Mouse (Mus musculus) G1E (cell line): ENCODE data around the gene Rai14.

Source experiments
- CTCF ChIP-seq: IDR thresholded peaks from 2 replicates; pipeline ENCODE4 v1.5.1; 2012; ENCODE audit warnings: low read depth, low read length, inconsistent platforms, mixed read lengths
- GATA1 ChIP-seq: IDR thresholded peaks from 2 replicates; pipeline ENCODE4 v1.6.1; 2012; ENCODE audit warnings: borderline replicate concordance, low read length, inconsistent platforms, mixed read lengths
- POLR2AphosphoS5 ChIP-seq: IDR thresholded peaks from 2 replicates; pipeline ENCODE4 v1.6.1; 2012; ENCODE audit warnings: low read depth, low read length, inconsistent platforms; ENCODE audit not compliant: insufficient replicate concordance
- TAL1 ChIP-seq: conservative IDR thresholded peaks from 2 replicates; pipeline ENCODE4 v1.6.1; 2012; ENCODE audit warnings: low read depth, low read length, inconsistent platforms, mixed read lengths

DNA sequence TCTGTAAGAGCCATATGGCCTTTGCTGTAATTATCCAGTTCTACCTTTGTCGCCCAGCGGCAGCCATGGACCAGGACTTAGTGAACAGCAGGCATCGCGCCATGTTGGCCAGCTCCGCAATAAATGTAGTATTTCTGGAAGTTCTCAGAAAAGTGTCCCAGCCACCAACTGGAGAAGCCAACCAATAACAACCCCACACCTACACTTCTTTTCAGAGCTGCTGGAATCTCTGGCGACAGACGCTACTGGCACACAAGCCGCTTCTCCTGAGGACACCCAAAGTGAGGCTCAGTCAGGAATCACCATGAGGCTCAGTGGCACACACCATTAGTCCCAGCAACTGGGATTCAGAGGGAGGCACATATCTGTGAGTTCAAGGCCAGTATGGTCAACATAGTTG is 82.4 kb downstream of the Rai14 start:
- TF ChIP-seq CTCF, result no peak
- no peak for TF ChIP-seq GATA1
- no peak for TF ChIP-seq TAL1
- TF ChIP-seq POLR2AphosphoS5, result no peak
